In the genomic region with DNA sequence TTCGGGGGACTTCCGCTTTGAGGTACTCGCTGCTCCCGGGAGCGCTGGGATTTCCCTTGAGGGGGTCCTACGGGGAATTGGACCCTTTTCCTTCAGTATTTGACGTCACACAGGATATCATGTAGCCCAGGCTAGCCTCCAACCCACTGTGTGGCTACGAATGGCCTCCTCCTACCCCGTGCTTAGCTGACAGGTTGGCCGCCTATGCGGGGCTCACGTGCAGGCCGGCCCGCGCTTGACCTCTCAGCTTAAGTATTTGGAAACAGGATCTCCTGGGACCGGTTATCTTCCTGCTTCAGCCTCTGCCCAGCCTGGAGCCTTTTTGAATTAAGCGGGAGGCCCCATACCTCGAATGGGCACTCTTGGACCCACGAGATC, we compare ENCODE assay signal across 8 mouse cellular contexts. TPM values are rescaled to one million over a fixed set of nuclear protein-coding genes. Genes with fewer than 3 reads are reported as not detected.
A peak's percentile ranks its signal among the peaks of the same experiment; 100 is the strongest.
DNase-seq lines count a peak whose midpoint lies in the region; ATAC-seq and TF ChIP-seq lines count a peak whose summit lies in the region.

No protein-coding gene starts in this region.

- whole genome bisulfite sequencing in cerebellum, adult 2 months, result under 1% methylated on average over 19 of the region's 19 CpGs
- WGBS in spleen, adult 2 months, result under 1% methylated on average over 19 of the region's 19 CpGs
- under 1% methylated on average over 19 of the region's 19 CpGs for WGBS in liver, embryonic 11.5 days
- WGBS in stomach, embryonic 15.5 days, result under 1% methylated on average over 19 of the region's 19 CpGs

- peaks cover 14% of the 10 kb centered on the region for H3K36me3 ChIP-seq in spleen, adult 2 months (ENCODE audit: control insufficient read depth, insufficient read depth, low read length)
- H3K36me3 ChIP-seq in liver, embryonic 11.5 days (ENCODE audit: control insufficient read depth, insufficient read depth, low read length), result peaks cover 25% of the 10 kb centered on the region
- peaks cover 27% of the 10 kb centered on the region; the same call in 1 of the 2 replicates for H3K36me3 ChIP-seq in stomach, embryonic 15.5 days

- H3K9ac ChIP-seq in liver, embryonic 11.5 days (ENCODE audit: low read depth, low read length), result peak overlapping the region; percentile 86
- peak overlapping the region; percentile 59 for H3K9ac ChIP-seq in stomach, embryonic 15.5 days

- peaks cover 10% of the 10 kb centered on the region for H3K4me1 ChIP-seq in cerebellum, adult 2 months (ENCODE audit: control insufficient read depth, insufficient read depth, low read length)
- H3K4me1 ChIP-seq in spleen, adult 2 months (ENCODE audit: control insufficient read depth, insufficient read depth, insufficient read length), result peaks cover 7% of the 10 kb centered on the region; the same call in 1 of the 2 replicates
- peaks cover 46% of the 10 kb centered on the region for H3K4me1 ChIP-seq in liver, embryonic 11.5 days (replicated peaks; ENCODE audit: control insufficient read depth, insufficient read depth, low read length)
- peaks cover 9% of the 10 kb centered on the region for H3K4me1 ChIP-seq in stomach, embryonic 15.5 days

- no peak for TF ChIP-seq POLR2A in cerebellum, adult 2 months (IDR thresholded peaks at IDR 0.05; ENCODE audit: borderline replicate concordance, insufficient read depth, low read length)
- no peak for TF ChIP-seq POLR2A in spleen, adult 2 months (IDR thresholded peaks at IDR 0.05; ENCODE audit: low read depth, low read length)

- H3K9me3 ChIP-seq in liver, embryonic 11.5 days (ENCODE audit: control insufficient read depth, low read length), result no peaks in the 10 kb centered on the region
- H3K9me3 ChIP-seq in stomach, embryonic 15.5 days, result no peaks in the 10 kb centered on the region

- no peak for TF ChIP-seq CTCF in cerebellum, adult 2 months (IDR thresholded peaks at IDR 0.05; ENCODE audit: borderline replicate concordance, insufficient read depth, low read depth, low read length)
- TF ChIP-seq CTCF in spleen, adult 2 months (IDR thresholded peaks at IDR 0.05; ENCODE audit: extremely low read depth, insufficient read depth, insufficient read length, insufficient replicate concordance), result no peak

- H3K27me3 ChIP-seq in cerebellum, adult 2 months (ENCODE audit: control insufficient read depth, insufficient read depth, low read length), result no peaks in the 10 kb centered on the region
- H3K27me3 ChIP-seq in spleen, adult 2 months (ENCODE audit: control insufficient read depth, insufficient read depth, low read length), result no peaks in the 10 kb centered on the region
- no peaks in the 10 kb centered on the region for H3K27me3 ChIP-seq in liver, embryonic 11.5 days (replicated peaks; ENCODE audit: control insufficient read depth, insufficient read depth, low read length)
- H3K27me3 ChIP-seq in stomach, embryonic 15.5 days (replicated peaks), result no peaks in the 10 kb centered on the region

- peak overlapping the region; percentile 94 for H3K4me2 ChIP-seq in liver, embryonic 11.5 days
- peak overlapping the region; percentile 79 for H3K4me2 ChIP-seq in stomach, embryonic 15.5 days

- peak overlapping the region; percentile 83 for H3K4me3 ChIP-seq in cerebellum, adult 2 months (replicated peaks; ENCODE audit: insufficient read depth, low read depth, low read length)
- H3K4me3 ChIP-seq in spleen, adult 2 months (ENCODE audit: extremely low read depth, insufficient read depth, insufficient read length), result peak overlapping the region; percentile 69
- peak overlapping the region; percentile 78 for H3K4me3 ChIP-seq in liver, embryonic 11.5 days (ENCODE audit: low read depth, low read length)
- peak overlapping the region; percentile 73 for H3K4me3 ChIP-seq in stomach, embryonic 15.5 days (replicated peaks)

- DNase-seq in cerebellum, adult 2 months, result no peak
- no peak for DNase-seq in cerebellum, adult 8-10 months
- no peak for DNase-seq in spleen, adult 2 months (ENCODE audit: low read depth in 1 of 2, low spot score in 2 of 2)
- no peak for DNase-seq in spleen, postnatal 36 days (ENCODE audit: low spot score in 2 of 2)
- DNase-seq in liver, embryonic 11.5 days (ENCODE audit: low spot score), result no peak
- DNase-seq in urinary bladder, postnatal 14 days (ENCODE audit: low spot score), result no peak

- 0 out of 2 replicates have a peak, but pooled peaks have one; percentile 9 for ATAC-seq in liver, embryonic 11.5 days (replicated peaks; ENCODE audit: low FRiP score)
- ATAC-seq in stomach, embryonic 15.5 days (ENCODE audit: insufficient read depth, low FRiP score, low read depth), result 0 out of 2 replicates have a peak, but pooled peaks have one; percentile 0
- no peak for ATAC-seq in megakaryocyte-erythroid progenitor cell, adult 5-6 weeks (replicated peaks; ENCODE audit: low FRiP score, low TSS enrichment, poor library complexity, severe bottlenecking)

- peak overlapping the region; percentile 59 for H3K27ac ChIP-seq in cerebellum, adult 2 months (ENCODE audit: insufficient read depth, low read length)
- H3K27ac ChIP-seq in spleen, adult 2 months (ENCODE audit: insufficient read depth, low read length), result peak overlapping the region; percentile 67
- peak overlapping the region; percentile 85 for H3K27ac ChIP-seq in liver, embryonic 11.5 days (ENCODE audit: low read depth, low read length)
- H3K27ac ChIP-seq in stomach, embryonic 15.5 days, result peak overlapping the region; percentile 68

RNA-seq across cellular contexts. Expression of gene Gm48551, which starts 0.3 kb away (rescaled TPM):
- 10.2 and 10.8 TPM in 2 replicates for polyA plus RNA-seq in cerebellum, adult 2 months (2012; rRNA removed)
- 2.3 and 2.9 TPM in 2 replicates for polyA plus RNA-seq in spleen, adult 2 months (2012; rRNA removed)
- polyA plus RNA-seq in liver, embryonic 11.5 days (2014; fragmentation: Nextera tagmentation; extraction: Ambion mirVana), result 1.3 and 1.9 TPM in 2 replicates
- polyA plus RNA-seq in stomach, embryonic 15.5 days (2015; fragmentation: Nextera tagmentation; extraction: Ambion mirVana), result 2.9 and 3.3 TPM in 2 replicates
- total RNA-seq in megakaryocyte-erythroid progenitor cell, adult 5-6 weeks (2014; fragmentation: Nextera tagmentation), result 1.2 and 6.3 TPM in 2 replicates
- total RNA-seq in megakaryocyte-erythroid progenitor cell, adult 5-6 weeks (2017), result 0.11 and 2.6 TPM in 2 replicates

RNA-seq across cellular contexts. Expression of gene Dohh, which starts 0.4 kb away (rescaled TPM):
- 87.7 and 93.1 TPM in 2 replicates for polyA plus RNA-seq in cerebellum, adult 2 months (2012; rRNA removed)
- polyA plus RNA-seq in spleen, adult 2 months (2012; rRNA removed), result 47.9 and 71.7 TPM in 2 replicates
- 97.4 and 99.3 TPM in 2 replicates for polyA plus RNA-seq in liver, embryonic 11.5 days (2014; fragmentation: Nextera tagmentation; extraction: Ambion mirVana)
- 78.9 and 80.4 TPM in 2 replicates for polyA plus RNA-seq in stomach, embryonic 15.5 days (2015; fragmentation: Nextera tagmentation; extraction: Ambion mirVana)
- total RNA-seq in megakaryocyte-erythroid progenitor cell, adult 5-6 weeks (2014; fragmentation: Nextera tagmentation), result 12.3 and 31.4 TPM in 2 replicates
- 31.2 and 37.8 TPM in 2 replicates for total RNA-seq in megakaryocyte-erythroid progenitor cell, adult 5-6 weeks (2017)

RNA-seq across cellular contexts. Expression of gene Gm48552, which starts 4.2 kb away (rescaled TPM):
- 10.7 and 13.8 TPM in 2 replicates for polyA plus RNA-seq in cerebellum, adult 2 months (2012; rRNA removed)
- 2.9 and 6.4 TPM in 2 replicates for polyA plus RNA-seq in spleen, adult 2 months (2012; rRNA removed)
- polyA plus RNA-seq in liver, embryonic 11.5 days (2014; fragmentation: Nextera tagmentation; extraction: Ambion mirVana), result 0.62 and 0.67 TPM in 2 replicates
- polyA plus RNA-seq in stomach, embryonic 15.5 days (2015; fragmentation: Nextera tagmentation; extraction: Ambion mirVana), result 0.41 and 1.4 TPM in 2 replicates
- 4.0 TPM in 1 of 2 replicates, not detected in the other for total RNA-seq in megakaryocyte-erythroid progenitor cell, adult 5-6 weeks (2014; fragmentation: Nextera tagmentation)
- total RNA-seq in megakaryocyte-erythroid progenitor cell, adult 5-6 weeks (2017), result not detected in 2 replicates

RNA-seq across cellular contexts. Expression of gene Fzr1, which starts 6.3 kb away (rescaled TPM):
- polyA plus RNA-seq in cerebellum, adult 2 months (2012; rRNA removed), result 75.8 and 81.5 TPM in 2 replicates
- 127 and 128 TPM in 2 replicates for polyA plus RNA-seq in spleen, adult 2 months (2012; rRNA removed)
- polyA plus RNA-seq in liver, embryonic 11.5 days (2014; fragmentation: Nextera tagmentation; extraction: Ambion mirVana), result 74.0 and 75.9 TPM in 2 replicates
- 88.5 and 90.5 TPM in 2 replicates for polyA plus RNA-seq in stomach, embryonic 15.5 days (2015; fragmentation: Nextera tagmentation; extraction: Ambion mirVana)
- total RNA-seq in megakaryocyte-erythroid progenitor cell, adult 5-6 weeks (2014; fragmentation: Nextera tagmentation), result 28.5 and 50.0 TPM in 2 replicates
- 12.2 and 14.9 TPM in 2 replicates for total RNA-seq in megakaryocyte-erythroid progenitor cell, adult 5-6 weeks (2017)

RNA-seq across cellular contexts. Expression of gene Smim24, which starts 8.3 kb away (rescaled TPM):
- polyA plus RNA-seq in cerebellum, adult 2 months (2012; rRNA removed), result 1.2 and 1.7 TPM in 2 replicates
- polyA plus RNA-seq in spleen, adult 2 months (2012; rRNA removed), result 18.3 and 22.9 TPM in 2 replicates
- 3.8 and 4.5 TPM in 2 replicates for polyA plus RNA-seq in liver, embryonic 11.5 days (2014; fragmentation: Nextera tagmentation; extraction: Ambion mirVana)
- polyA plus RNA-seq in stomach, embryonic 15.5 days (2015; fragmentation: Nextera tagmentation; extraction: Ambion mirVana), result 59.5 and 77.5 TPM in 2 replicates
- 7.7 and 12.8 TPM in 2 replicates for total RNA-seq in megakaryocyte-erythroid progenitor cell, adult 5-6 weeks (2014; fragmentation: Nextera tagmentation)
- total RNA-seq in megakaryocyte-erythroid progenitor cell, adult 5-6 weeks (2017), result 7.4 and 7.5 TPM in 2 replicates
